Comparison of ENCODE assay signal across 8 mouse cellular contexts in the genomic region with DNA sequence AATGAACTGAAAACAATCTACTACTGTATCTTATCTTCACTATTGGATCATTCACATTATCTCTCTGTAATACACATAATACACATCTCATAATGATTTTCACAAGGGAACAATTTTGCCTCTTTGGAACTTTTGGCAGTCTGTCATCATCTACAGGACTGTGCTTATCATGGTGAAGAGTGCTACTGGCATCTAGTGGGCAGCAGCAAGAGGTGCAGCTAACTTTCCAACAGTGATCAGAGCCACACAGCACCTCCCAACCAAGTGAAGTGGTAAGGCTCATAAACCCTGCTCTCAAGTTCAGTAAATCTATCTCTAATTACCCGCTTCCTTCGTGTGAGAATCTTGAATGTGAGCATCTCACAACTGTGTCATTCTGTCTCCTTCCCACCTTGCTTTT. TPM values are rescaled to one million over a fixed set of nuclear protein-coding genes. Genes with fewer than 3 reads are reported as not detected.
DNase-seq lines count a peak whose midpoint lies in the region; ATAC-seq and TF ChIP-seq lines count a peak whose summit lies in the region.

No protein-coding gene starts in this region.

- ATAC-seq in embryonic facial prominence, embryonic 15.5 days (ENCODE audit: insufficient number of reproducible peaks, low FRiP score, low TSS enrichment, low read depth), result peak; percentile 80; the same call in 1 of the 2 replicates

- H3K27ac ChIP-seq in bone marrow, adult 2 months (ENCODE audit: control insufficient read depth, insufficient read depth, low read depth, low read length, poor library complexity), result no peak overlapping the region
- H3K27ac ChIP-seq in embryonic facial prominence, embryonic 15.5 days (replicated peaks), result no peak overlapping the region

- intact Hi-C loops in heart, postnatal 14 days (cut with DNase I), result loop anchor here (1.0 to 5.0 kb wide), 2 partner anchors 204 to 822 kb away; no protein-coding TSS in a partner anchor

- no peaks in the 10 kb centered on the region for H3K27me3 ChIP-seq in embryonic facial prominence, embryonic 15.5 days

- no peak overlapping the region for H3K4me3 ChIP-seq in bone marrow, adult 2 months (replicated peaks; ENCODE audit: control insufficient read depth, low read depth, low read length)
- H3K4me3 ChIP-seq in embryonic facial prominence, embryonic 15.5 days (replicated peaks), result no peak overlapping the region

- peak; percentile 60 for DNase-seq in adrenal gland, adult 2 months
- DNase-seq in adrenal gland, adult 18-20 months (ENCODE audit: low spot score in 2 of 2), result no peak
- peak; percentile 36 to 61 for DNase-seq in heart, postnatal 14 days
- DNase-seq in layer of hippocampus, adult 11-12 months (ENCODE audit: low spot score), result peak; percentile 63
- peak; percentile 7 to 40 for DNase-seq in lung, adult 18-20 months
- peak; percentile 11 for DNase-seq in retina, adult 2 months (ENCODE audit: low read depth, low spot score)

- TF ChIP-seq POLR2A in bone marrow, adult 2 months (IDR thresholded peaks at IDR 0.05; ENCODE audit: borderline replicate concordance, control insufficient read depth, low read depth, low read length), result no peak

- H3K36me3 ChIP-seq in embryonic facial prominence, embryonic 15.5 days, result peaks cover 7% of the 10 kb centered on the region; the same call in 1 of the 2 replicates

- H3K9ac ChIP-seq in embryonic facial prominence, embryonic 15.5 days, result no peak overlapping the region

- WGBS in bone marrow, adult 2 months, result 44% methylated on average over 2 of the region's 2 CpGs
- WGBS in embryonic facial prominence, embryonic 15.5 days, result 23% methylated on average over 2 of the region's 2 CpGs

- H3K4me1 ChIP-seq in bone marrow, adult 2 months (ENCODE audit: control insufficient read depth, insufficient read depth, low read length), result peaks cover 3% of the 10 kb centered on the region; the same call in 1 of the 2 replicates
- peaks cover 3% of the 10 kb centered on the region; the same call in 1 of the 2 replicates for H3K4me1 ChIP-seq in embryonic facial prominence, embryonic 15.5 days

- H3K4me2 ChIP-seq in embryonic facial prominence, embryonic 15.5 days (replicated peaks), result no peak overlapping the region

- no peaks in the 10 kb centered on the region for H3K9me3 ChIP-seq in embryonic facial prominence, embryonic 15.5 days (replicated peaks)

- TF ChIP-seq CTCF in bone marrow, adult 2 months (IDR thresholded peaks at IDR 0.05; ENCODE audit: control insufficient read depth, insufficient read depth, low read length), result peak; percentile 76

RNA-seq across cellular contexts. Expression of a gene that starts 44.2 kb away (rescaled TPM):
- total RNA-seq in adrenal gland, adult 2 months (2021), result 10 to 100 TPM; 38.8 to 40.9 TPM
- polyA plus RNA-seq in adrenal gland, adult 2 months (2012; rRNA removed), result 3.5 and 4.5 TPM in 2 replicates
- total RNA-seq in adrenal gland, adult 18-20 months (2021), result 10 to 100 TPM; 35.9 to 38.0 TPM
- polyA plus RNA-seq in bone marrow, adult 2 months (2011; ENCODE audit: insufficient read depth, insufficient read length, low replicate concordance, missing spikeins), result 11.9 and 13.7 TPM in 2 replicates
- polyA plus RNA-seq in embryonic facial prominence, embryonic 15.5 days (2015; fragmentation: Nextera tagmentation; extraction: Ambion mirVana), result 57.4 and 59.7 TPM in 2 replicates
- total RNA-seq in heart, postnatal 14 days (2021), result 10 to 100 TPM; 29.5 to 32.5 TPM

Comparison
In these comparisons a context has a peak if more than half of its experiments do, and no peak if none do; other contexts are left out.
1. DNase-seq: peak in adrenal gland, adult 2 months (single experiment), heart, postnatal 14 days (2 of 2), layer of hippocampus, adult 11-12 months (single experiment), lung, adult 18-20 months (2 of 2) and retina, adult 2 months (single experiment); none in adrenal gland, adult 18-20 months (0 of 2).